Mouse (Mus musculus) hindbrain, embryonic 10.5 days (tissue): ENCODE measurements at regions not wholly inside any gene's neighbourhood (a gene's known extent, or its start where the extent isn't known, plus 50 kb on each side); places are given as distances from the start of the nearest gene placed in this dataset.

ENCODE experiments used
- DNase-seq: peaks from one replicate; pipeline ENCODE4 v3.0.0-alpha.2; 2017; ENCODE audit warnings: low spot score
- H3K27ac ChIP-seq: fragments of 300-500 bp; sonication (generic); 2 replicates; pipeline ENCODE4 v1.5.1; 2016; ENCODE audit warnings: mild to moderate bottlenecking, moderate library complexity
- H3K27me3 ChIP-seq: fragments of 300-500 bp; sonication (generic); 2 replicates; pipeline ENCODE4 v1.6.1; 2016; ENCODE audit warnings: mild to moderate bottlenecking; ENCODE audit not compliant: poor library complexity, insufficient read depth, severe bottlenecking
- H3K36me3 ChIP-seq: fragments of 300-500 bp; sonication (generic); 2 replicates; pipeline ENCODE4 v1.6.1; 2016; ENCODE audit warnings: mild to moderate bottlenecking, moderate library complexity
- H3K4me1 ChIP-seq: fragments of 300-500 bp; sonication (generic); replicated peaks from 2 replicates; pipeline ENCODE4 v1.6.1; 2016; ENCODE audit warnings: mild to moderate bottlenecking
- H3K4me3 ChIP-seq: fragments of 300-500 bp; sonication (generic); 2 replicates; pipeline ENCODE4 v1.5.1; 2016; ENCODE audit warnings: mild to moderate bottlenecking, moderate library complexity
- H3K9me3 ChIP-seq: fragments of 300-500 bp; sonication (generic); 2 replicates; pipeline ENCODE4 v1.6.1; 2016; ENCODE audit warnings: mild to moderate bottlenecking, moderate library complexity
- WGBS: fragments of 180-500 bp; shearing (Covaris S2); methylation state at CpG from one replicate; pipeline ENCODE4 v1.1.7; 2016; 5-methylcytosine and 5-hydroxymethylcytosine counted together

DNA sequence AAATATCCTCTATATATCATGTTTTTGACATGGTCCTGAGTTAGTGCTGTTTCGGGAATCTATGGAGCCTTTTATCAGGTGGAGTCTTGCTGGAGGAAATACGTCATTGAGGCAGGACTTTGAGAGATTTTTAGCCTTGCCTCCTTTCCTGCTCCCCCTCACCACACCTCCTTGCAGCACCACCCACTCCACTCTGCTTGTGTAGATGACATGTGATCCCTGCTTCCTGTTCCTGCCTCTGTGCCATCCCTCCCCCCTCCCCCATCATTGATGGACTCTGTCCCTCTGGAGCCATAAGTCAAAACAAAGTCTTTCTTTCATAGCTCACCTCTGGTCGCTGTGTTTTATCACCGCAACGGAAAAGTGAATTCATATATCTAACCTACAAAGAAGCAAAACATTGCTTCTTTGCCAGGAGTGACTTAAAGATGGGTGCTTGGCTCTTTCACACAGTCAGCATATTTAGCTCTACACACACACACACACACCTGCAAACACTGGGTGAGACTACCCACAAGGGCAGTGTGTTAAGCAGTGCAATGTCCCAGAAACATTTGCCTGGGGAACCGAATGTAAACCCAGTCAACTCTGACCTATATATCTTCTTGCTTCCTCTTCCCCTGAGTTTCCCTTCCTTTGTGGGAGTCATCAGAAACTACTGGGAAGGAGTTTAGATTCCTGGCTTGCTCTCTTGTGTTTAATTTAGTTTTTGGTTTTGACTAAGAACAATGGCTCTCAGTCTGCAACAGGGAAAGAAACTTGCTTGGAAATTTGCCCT, 123.1 kb upstream of the Mylip start:
- H3K27me3 ChIP-seq = peaks cover 53% of the 10 kb centered on the region; the same call in 1 of the 2 replicates
- WGBS = 86% methylated on average over 6 of the region's 6 CpGs
- DNase-seq = no peak
- no peaks in the 10 kb centered on the region for H3K36me3 ChIP-seq
- no peaks in the 10 kb centered on the region for H3K9me3 ChIP-seq
- no peak overlapping the region for H3K4me3 ChIP-seq
- H3K4me1 ChIP-seq = peaks cover 14% of the 10 kb centered on the region; the same call in 1 of the 2 replicates
- no peak overlapping the region for H3K27ac ChIP-seq

- WGBS = 77% methylated on average over 5 of the region's 5 CpGs
- Histone ChIP-seq H3K27ac (no peak overlapping the region), H3K36me3 (no peaks in the 10 kb centered on the region), H3K4me3 (no peak overlapping the region), H3K9me3 (no peaks in the 10 kb centered on the region), H3K27me3 (peaks cover 53% of the 10 kb centered on the region; the same call in 1 of the 2 replicates), H3K4me1 (peaks cover 6% of the 10 kb centered on the region; the same call in 1 of the 2 replicates)
- DNase-seq = no peak
Measured at GRCm38 (mm10) chr13:45267446-45267845, 122.1 kb upstream of the Mylip start.

- H3K27ac ChIP-seq = no peak overlapping the region
- DNase-seq = no peak
- no peak overlapping the region for H3K4me3 ChIP-seq
- H3K4me1 ChIP-seq = peaks cover 6% of the 10 kb centered on the region; the same call in 1 of the 2 replicates
- no peaks in the 10 kb centered on the region for H3K36me3 ChIP-seq
- no peaks in the 10 kb centered on the region for H3K9me3 ChIP-seq
- H3K27me3 ChIP-seq = peaks cover 55% of the 10 kb centered on the region; the same call in 1 of the 2 replicates
- 68% methylated on average over 4 of the region's 4 CpGs for WGBS
Measured at GRCm38 (mm10) chr13:45267906-45268305, 121.6 kb upstream of the Mylip start.

DNA sequence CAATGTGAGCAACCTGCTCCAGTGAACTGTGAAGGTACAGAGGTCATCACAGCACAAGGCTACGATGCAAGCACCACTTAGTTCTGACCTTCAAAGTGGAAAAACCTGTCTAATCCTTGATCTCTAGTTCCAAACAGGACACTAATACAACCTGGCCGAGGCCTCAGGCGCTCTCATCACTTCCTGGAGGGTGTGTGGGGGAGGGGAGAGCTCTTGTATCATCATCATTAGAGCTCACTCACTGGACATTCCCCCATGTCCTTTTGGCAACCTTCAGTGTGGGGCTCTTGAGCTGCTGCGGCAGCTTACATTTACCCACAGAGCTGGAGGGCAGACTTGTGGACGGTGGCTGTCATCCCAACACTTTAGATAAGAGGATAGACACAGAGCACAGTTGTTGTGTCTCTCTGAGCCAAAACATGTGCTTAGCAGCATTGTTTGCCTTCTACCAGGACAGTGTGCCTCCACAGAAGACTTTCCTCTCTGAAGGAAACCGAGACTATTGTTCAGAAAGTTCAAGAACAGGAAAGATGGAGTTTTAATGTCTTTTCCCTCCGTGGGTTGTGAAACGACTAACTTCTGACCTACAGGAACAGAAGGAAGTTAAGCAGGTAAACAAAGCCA, 115.2 kb upstream of the Mylip start:
- H3K27ac ChIP-seq = no peak overlapping the region
- H3K4me1 ChIP-seq = no peaks in the 10 kb centered on the region
- no peak overlapping the region for H3K4me3 ChIP-seq
- H3K9me3 ChIP-seq = no peaks in the 10 kb centered on the region
- H3K27me3 ChIP-seq = peaks cover 13% of the 10 kb centered on the region; the same call in 1 of the 2 replicates
- H3K36me3 ChIP-seq = no peaks in the 10 kb centered on the region
- 78% methylated on average over 8 of the region's 8 CpGs for WGBS
- no peak for DNase-seq

- no peaks in the 10 kb centered on the region for H3K9me3 ChIP-seq
- peaks cover 7% of the 10 kb centered on the region; the same call in 1 of the 2 replicates for H3K27me3 ChIP-seq
- no peak overlapping the region for H3K27ac ChIP-seq
- H3K4me3 ChIP-seq = no peak overlapping the region
- 67% methylated on average over 5 of the region's 5 CpGs for WGBS
- DNase-seq = no peak
- H3K4me1 ChIP-seq = no peaks in the 10 kb centered on the region
- H3K36me3 ChIP-seq = no peaks in the 10 kb centered on the region
Measured at GRCm38 (mm10) chr13:45275391-45275790, 114.2 kb upstream of the Mylip start.

- Histone ChIP-seq H3K36me3 (no peaks in the 10 kb centered on the region), H3K9me3 (no peaks in the 10 kb centered on the region), H3K4me3 (no peak overlapping the region), H3K4me1 (no peaks in the 10 kb centered on the region), H3K27me3 (no peaks in the 10 kb centered on the region), H3K27ac (no peak overlapping the region)
- no peak for DNase-seq
- 77% methylated on average over 7 of the region's 7 CpGs for WGBS
Measured at GRCm38 (mm10) chr13:45277842-45278416, 111.6 kb upstream of the Mylip start.

GRCm38 (mm10) chr13:45281106-45281505, 108.4 kb upstream of the Mylip start:
- DNase-seq = no peak
- H3K9me3 ChIP-seq = no peaks in the 10 kb centered on the region
- no peak overlapping the region for H3K27ac ChIP-seq
- H3K27me3 ChIP-seq = no peaks in the 10 kb centered on the region
- H3K4me1 ChIP-seq = no peaks in the 10 kb centered on the region
- H3K4me3 ChIP-seq = no peak overlapping the region
- no peaks in the 10 kb centered on the region for H3K36me3 ChIP-seq
- WGBS = 78% methylated on average over 8 of the region's 8 CpGs

DNA sequence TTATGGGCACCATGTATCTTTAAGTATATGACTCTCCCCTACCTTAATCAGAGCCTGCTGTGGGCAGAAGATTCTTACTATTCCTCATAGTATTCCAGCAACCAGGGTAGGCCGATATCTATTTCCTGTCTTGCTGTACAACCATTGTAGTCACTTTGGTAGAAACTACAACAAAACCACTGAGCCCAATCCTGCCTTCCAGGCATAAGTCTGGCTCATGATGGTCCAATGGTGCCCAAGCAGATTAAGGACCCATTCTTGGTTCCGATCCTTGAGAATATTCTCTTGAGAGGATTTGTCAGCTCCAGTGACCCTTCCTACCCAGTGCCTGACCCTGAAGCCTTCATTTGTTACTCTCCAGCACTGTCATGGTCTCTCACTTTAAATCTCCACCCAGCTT, 102.9 kb upstream of the Mylip start:
- no peaks in the 10 kb centered on the region for H3K4me1 ChIP-seq
- H3K27me3 ChIP-seq = no peaks in the 10 kb centered on the region
- 94% methylated on average over 2 of the region's 2 CpGs for WGBS
- DNase-seq = no peak
- no peaks in the 10 kb centered on the region for H3K36me3 ChIP-seq
- H3K4me3 ChIP-seq = no peak overlapping the region
- H3K27ac ChIP-seq = no peak overlapping the region
- 0 out of 2 replicates have a peak, but pooled peaks cover 5% of the 10 kb centered on the region for H3K9me3 ChIP-seq

GRCm38 (mm10) chr13:45287217-45287616, 102.3 kb upstream of the Mylip start:
- Histone ChIP-seq H3K27ac (no peak overlapping the region), H3K4me3 (no peak overlapping the region), H3K9me3 (0 out of 2 replicates have a peak, but pooled peaks cover 5% of the 10 kb centered on the region), H3K4me1 (no peaks in the 10 kb centered on the region), H3K36me3 (no peaks in the 10 kb centered on the region), H3K27me3 (no peaks in the 10 kb centered on the region)
- no peak for DNase-seq
- WGBS = 91% methylated on average over 4 of the region's 4 CpGs

GRCm38 (mm10) chr13:45289976-45290375, 99.6 kb upstream of the Mylip start:
- 0 out of 2 replicates have a peak, but pooled peaks cover 5% of the 10 kb centered on the region for H3K9me3 ChIP-seq
- H3K4me3 ChIP-seq = no peak overlapping the region
- H3K36me3 ChIP-seq = no peaks in the 10 kb centered on the region
- no peak for DNase-seq
- no peaks in the 10 kb centered on the region for H3K4me1 ChIP-seq
- 94% methylated on average over 11 of the region's 11 CpGs for WGBS
- no peak overlapping the region for H3K27ac ChIP-seq
- H3K27me3 ChIP-seq = no peaks in the 10 kb centered on the region

GRCm38 (mm10) chr13:45294691-45295090, 94.9 kb upstream of the Mylip start:
- H3K27ac ChIP-seq = no peak overlapping the region
- no peaks in the 10 kb centered on the region for H3K27me3 ChIP-seq
- H3K4me3 ChIP-seq = no peak overlapping the region
- no peaks in the 10 kb centered on the region for H3K36me3 ChIP-seq
- no peak for DNase-seq
- WGBS = 88% methylated on average over 10 of the region's 10 CpGs
- H3K9me3 ChIP-seq = 0 out of 2 replicates have a peak, but pooled peaks cover under 1% of the 10 kb centered on the region
- no peaks in the 10 kb centered on the region for H3K4me1 ChIP-seq

DNA sequence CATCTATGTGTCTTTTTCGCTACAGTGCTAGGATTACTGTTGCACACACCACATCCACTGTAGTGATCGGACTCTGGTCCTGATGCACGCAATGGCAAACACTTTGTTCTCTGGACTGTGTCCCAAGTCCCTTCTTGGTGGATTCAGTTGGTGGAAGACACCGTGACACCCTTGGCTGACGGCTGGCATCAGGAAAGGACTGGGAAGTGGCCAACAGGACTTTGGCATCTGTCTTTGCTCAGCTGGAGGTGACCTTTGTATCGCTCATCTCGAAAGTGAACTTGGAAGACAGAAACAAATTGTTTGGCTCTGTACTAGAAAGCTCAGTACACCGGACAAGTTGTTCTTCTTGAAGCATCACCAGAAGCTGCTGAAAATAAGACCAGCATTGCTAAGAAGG, 88.9 kb upstream of the Mylip start:
- H3K27me3 ChIP-seq = no peaks in the 10 kb centered on the region
- no peak overlapping the region for H3K4me3 ChIP-seq
- peaks cover 9% of the 10 kb centered on the region; the same call in 1 of the 2 replicates for H3K4me1 ChIP-seq
- H3K36me3 ChIP-seq = no peaks in the 10 kb centered on the region
- no peaks in the 10 kb centered on the region for H3K9me3 ChIP-seq
- no peak for DNase-seq
- H3K27ac ChIP-seq = no peak overlapping the region
- 92% methylated on average over 8 of the region's 8 CpGs for WGBS
